Mouse (Mus musculus): ENCODE measurements around the gene Smlr1.

Gene Smlr1

GRCm38 (mm10) chr10:25535891-25536331 lies at the start of gene Smlr1:
Smlr1 (minus strand) TSS chr10:25536267.
- DNase-seq (ENCODE audit: low spot score in 2 of 2), result no peak

GRCm38 (mm10) chr10:25584899-25585298 lies 48.8 kb upstream of the Smlr1 start:
- peak in 1 of 2 experiments; percentile 1 for DNase-seq (ENCODE audit: low spot score in 2 of 2)

- DNase-seq (ENCODE audit: low spot score in 2 of 2), result no peak
Observed at GRCm38 (mm10) chr10:25580066-25580465, 44.0 kb upstream of the Smlr1 start.

GRCm38 (mm10) chr10:25571319-25572240 lies 35.5 kb upstream of the Smlr1 start:
- no peak for DNase-seq (ENCODE audit: low spot score in 2 of 2)

GRCm38 (mm10) chr10:25552936-25553335 lies 16.9 kb upstream of the Smlr1 start:
- DNase-seq (ENCODE audit: low spot score in 2 of 2), result no peak

GRCm38 (mm10) chr10:25541097-25541496 lies 5.0 kb upstream of the Smlr1 start:
- no peak for DNase-seq (ENCODE audit: low spot score in 2 of 2)

GRCm38 (mm10) chr10:25539771-25540168 lies 3.7 kb upstream of the Smlr1 start:
- no peak for DNase-seq (ENCODE audit: low spot score in 2 of 2)

- DNase-seq (ENCODE audit: low spot score in 2 of 2), result no peak
Observed at GRCm38 (mm10) chr10:25539146-25539770, 3.2 kb upstream of the Smlr1 start.

GRCm38 (mm10) chr10:25538738-25539137 lies 2.7 kb upstream of the Smlr1 start:
- no peak for DNase-seq (ENCODE audit: low spot score in 2 of 2)

- no peak for DNase-seq (ENCODE audit: low spot score in 2 of 2)
Observed at GRCm38 (mm10) chr10:25536621-25537020, 554 bp upstream of the Smlr1 start.

GRCm38 (mm10) chr10:25534467-25534866 lies 1.6 kb downstream of the Smlr1 start:
- DNase-seq (ENCODE audit: low spot score in 2 of 2), result no peak

- no peak for DNase-seq (ENCODE audit: low spot score in 2 of 2)
Observed at GRCm38 (mm10) chr10:25533513-25534246, 2.4 kb downstream of the Smlr1 start.

- no peak for DNase-seq (ENCODE audit: low spot score in 2 of 2)
Observed at GRCm38 (mm10) chr10:25533105-25533504, 3.0 kb downstream of the Smlr1 start.

- no peak for DNase-seq (ENCODE audit: low spot score in 2 of 2)
Observed at GRCm38 (mm10) chr10:25531335-25531734, 4.7 kb downstream of the Smlr1 start.

GRCm38 (mm10) chr10:25527126-25527525 lies 8.9 kb downstream of the Smlr1 start:
- DNase-seq (ENCODE audit: low spot score in 2 of 2), result no peak

GRCm38 (mm10) chr10:25526622-25527021 lies 9.4 kb downstream of the Smlr1 start:
- DNase-seq (ENCODE audit: low spot score in 2 of 2), result no peak

- no peak for DNase-seq (ENCODE audit: low spot score in 2 of 2)
Observed at GRCm38 (mm10) chr10:25526156-25526555, 9.9 kb downstream of the Smlr1 start.

- no peak for DNase-seq (ENCODE audit: low spot score in 2 of 2)
Observed at GRCm38 (mm10) chr10:25523727-25524126, 12.3 kb downstream of the Smlr1 start.

- DNase-seq (ENCODE audit: low spot score in 2 of 2), result no peak
Observed at GRCm38 (mm10) chr10:25520428-25520827, 15.6 kb downstream of the Smlr1 start.

- no peak for DNase-seq (ENCODE audit: low spot score in 2 of 2)
Observed at GRCm38 (mm10) chr10:25519954-25520353, 16.1 kb downstream of the Smlr1 start.

- DNase-seq (ENCODE audit: low spot score in 2 of 2), result no peak
Observed at GRCm38 (mm10) chr10:25513821-25514220, 22.2 kb downstream of the Smlr1 start.

- no peak for DNase-seq (ENCODE audit: low spot score in 2 of 2)
Observed at GRCm38 (mm10) chr10:25503250-25503649, 32.8 kb downstream of the Smlr1 start.

Data from urinary bladder, postnatal 36 days (tissue).